Mouse (Mus musculus) kidney, postnatal 10 days (tissue): ENCODE results near the gene Zfc3h1.

Experiments
- DNase-seq: peaks from one replicate; pipeline ENCODE4 v3.0.0; 2021; ENCODE audit warnings: mixed read lengths

Gene Zfc3h1

GRCm38 (mm10) chr10:115478441-115479141 lies 93.8 kb downstream of the Zfc3h1 start:
- DNase-seq, result peak; percentile 15
